Mouse (Mus musculus) olfactory bulb, adult 2 months (tissue): Measurements from ENCODE around the gene Olfr70. TPM values are rescaled to one million over a fixed set of nuclear protein-coding genes. Genes with fewer than 3 reads are reported as not detected.
A peak's percentile ranks its signal among the peaks of the same experiment; 100 is the strongest.

Experiments used
- H3K27ac ChIP-seq: fragments of 200-500 bp; 2 replicates; pipeline ENCODE4 v1.5.1; 2012; ENCODE audit warnings: low read depth, low read length; ENCODE audit not compliant: insufficient read depth
- H3K4me1 ChIP-seq: fragments of 200-500 bp; 2 replicates; pipeline ENCODE4 v1.6.1; 2012; ENCODE audit warnings: low read length; ENCODE audit not compliant: control insufficient read depth, insufficient read depth
- H3K4me3 ChIP-seq: fragments of 200-500 bp; 2 replicates; pipeline ENCODE4 v1.5.1; 2012; ENCODE audit warnings: mild to moderate bottlenecking, low read depth, low read length, moderate library complexity; ENCODE audit not compliant: insufficient read depth
- CTCF ChIP-seq: fragments of 200-500 bp; IDR thresholded peaks from 2 replicates; pipeline ENCODE4 v1.5.1; 2012; ENCODE audit warnings: low read depth, mild to moderate bottlenecking, low read length, moderate library complexity; ENCODE audit not compliant: insufficient read depth
- POLR2A ChIP-seq: fragments of 200-500 bp; IDR thresholded peaks from 2 replicates; pipeline ENCODE4 v1.6.1; 2012; ENCODE audit warnings: mild to moderate bottlenecking, low read depth, low read length, moderate library complexity; ENCODE audit not compliant: insufficient read depth
- WGBS: fragments of 180-500 bp; shearing (Covaris S2); methylation state at CpG from one replicate; pipeline ENCODE4 v1.1.7; 2018; 5-methylcytosine and 5-hydroxymethylcytosine counted together
- polyA plus RNA-seq: library from polyadenylated mRNA; stranded (reverse); fragments of >200 nt; gene quantifications from 2 replicates; pipeline ENCODE4 v1.2.4, GENCODE M21; 2012; ENCODE audit warnings: low replicate concordance; ENCODE audit not compliant: missing spikeins, insufficient read depth, insufficient read length

Gene Olfr70
- polyA plus RNA-seq, 1 experiment, result not detected

- 14% methylated on average over 24 of the region's 24 CpGs for WGBS
- Histone ChIP-seq H3K27ac (no peak within 1 kb of the TSS), H3K4me1 (peaks cover 9% of the 10 kb centered on the region; the same call in 1 of the 2 replicates), H3K4me3 (peak within 1 kb of the TSS; percentile 38)
- TF ChIP-seq POLR2A, result no peak
- no peak for TF ChIP-seq CTCF
Observed at GRCm38 (mm10) chr4:43653161-43654015, 47.2 kb downstream of the Olfr70 start, which contains the start of gene Spag8. Gene Spag8 (minus strand): TSS chr4:43653594.

DNA sequence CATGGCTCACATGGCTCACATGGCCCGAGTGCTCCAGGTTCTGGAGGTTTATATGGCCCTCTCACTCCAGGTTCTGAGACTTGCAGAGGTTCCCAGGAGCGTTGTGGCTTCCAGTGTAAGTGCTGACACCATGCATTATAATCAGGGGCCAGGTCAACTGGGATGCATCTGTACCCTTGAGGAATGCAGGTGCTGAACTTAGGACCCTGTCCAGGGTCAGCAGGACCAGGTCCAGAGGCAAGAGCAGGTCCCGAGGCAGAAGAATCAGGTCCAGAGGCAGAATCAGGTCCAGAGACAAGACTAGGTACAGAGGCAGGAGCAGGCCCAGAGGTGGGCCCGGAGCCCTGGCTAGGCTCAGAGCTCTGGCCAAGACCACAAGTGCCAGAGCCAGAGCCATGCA lies 47.9 kb downstream of the Olfr70 start:
- no peak overlapping the region for H3K27ac ChIP-seq
- H3K4me3 ChIP-seq, result no peak overlapping the region
- TF ChIP-seq CTCF (no peak), POLR2A (no peak)
- 83% methylated on average over 4 of the region's 4 CpGs for WGBS
- peaks cover 9% of the 10 kb centered on the region; the same call in 1 of the 2 replicates for H3K4me1 ChIP-seq

DNA sequence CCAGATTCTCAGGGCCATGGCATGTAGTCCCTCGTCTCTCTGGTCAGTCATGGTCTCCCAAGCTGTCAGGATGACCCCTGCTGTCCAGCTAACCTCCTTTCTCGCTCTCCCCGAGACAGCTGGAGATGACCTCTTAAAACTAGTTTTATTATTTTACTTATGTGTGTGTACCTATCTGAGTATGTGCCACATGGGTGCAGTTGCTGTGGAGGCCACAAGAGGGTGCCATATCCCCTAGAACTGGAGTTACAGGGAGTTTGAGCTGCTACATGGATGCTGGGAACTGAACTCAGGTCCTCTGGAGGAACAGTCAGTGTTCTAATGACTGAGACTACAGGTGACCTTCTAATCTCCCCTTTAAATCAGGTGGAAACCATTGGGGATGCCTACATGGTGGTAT lies 50.8 kb downstream of the Olfr70 start:
- TF ChIP-seq CTCF (no peak), POLR2A (no peak)
- 96% methylated on average over 3 of the region's 3 CpGs for WGBS
- H3K27ac ChIP-seq, result no peak overlapping the region

More for the DNA sequence above, 50.8 kb downstream of the Olfr70 start:
- H3K4me1 ChIP-seq, result peaks cover 9% of the 10 kb centered on the region; the same call in 1 of the 2 replicates
- no peak overlapping the region for H3K4me3 ChIP-seq

Other genes starting within 250 kb of the Olfr70 start
- gene Cd72, start 246.2 kb downstream of the Olfr70 start, polyA plus RNA-seq, result not detected in 2 replicates
- not detected in 2 replicates for gene Sit1, start 217.1 kb downstream of the Olfr70 start, polyA plus RNA-seq
- not detected in 2 replicates for gene Ccdc107, start 207.9 kb downstream of the Olfr70 start, polyA plus RNA-seq
- gene Arhgef39, start 201.1 kb downstream of the Olfr70 start, polyA plus RNA-seq, result not detected in 2 replicates
- not detected in 2 replicates for gene Car9, start 193.8 kb downstream of the Olfr70 start, polyA plus RNA-seq
- gene Tpm2, start 177.0 kb downstream of the Olfr70 start, polyA plus RNA-seq, result not detected in 2 replicates
- gene Creb3, start 138.5 kb downstream of the Olfr70 start, polyA plus RNA-seq, result not detected in 2 replicates
- 147 TPM in 1 of 2 replicates, not detected in the other for gene Tln1, start 138.1 kb downstream of the Olfr70 start, polyA plus RNA-seq
- 242 TPM in 1 of 2 replicates, not detected in the other for gene Rgp1, start 122.1 kb downstream of the Olfr70 start, polyA plus RNA-seq
- gene Gba2, start 121.9 kb downstream of the Olfr70 start, polyA plus RNA-seq, result not detected in 2 replicates
- gene Msmp, start 116.3 kb downstream of the Olfr70 start, polyA plus RNA-seq, result not detected in 2 replicates
- gene Npr2, start 68.9 kb downstream of the Olfr70 start, polyA plus RNA-seq, result not detected in 2 replicates
- gene Spag8, start 47.2 kb downstream of the Olfr70 start, polyA plus RNA-seq, result not detected in 2 replicates
- gene Hint2, start 44.3 kb downstream of the Olfr70 start, polyA plus RNA-seq, result not detected in 2 replicates
- not detected in 2 replicates for gene Tmem8b, start 31.8 kb downstream of the Olfr70 start, polyA plus RNA-seq
- gene Fam221b, start 31.7 kb downstream of the Olfr70 start, polyA plus RNA-seq, result not detected in 2 replicates
- gene Olfr71, start 9.4 kb upstream of the Olfr70 start, polyA plus RNA-seq, result not detected in 2 replicates
- not detected in 2 replicates for gene Hrct1, start 26.4 kb upstream of the Olfr70 start, polyA plus RNA-seq
- gene Spaar, start 29.2 kb upstream of the Olfr70 start, polyA plus RNA-seq, result not detected in 2 replicates
- gene Olfr159, start 70.2 kb upstream of the Olfr70 start, polyA plus RNA-seq, result not detected in 2 replicates
- gene Olfr156, start 123.1 kb upstream of the Olfr70 start, polyA plus RNA-seq, result not detected in 2 replicates
- gene Olfr157, start 139.4 kb upstream of the Olfr70 start, polyA plus RNA-seq, result not detected in 2 replicates
- not detected in 2 replicates for gene Olfr155, start 150.8 kb upstream of the Olfr70 start, polyA plus RNA-seq
- gene Reck, start 174.7 kb upstream of the Olfr70 start, polyA plus RNA-seq, result not detected in 2 replicates